Mouse (Mus musculus) embryonic facial prominence, embryonic 13.5 days (tissue): ENCODE data around the gene Cd82. TPM values are rescaled to one million over a fixed set of nuclear protein-coding genes. Genes with fewer than 3 reads are reported as not detected.
A peak's percentile ranks its signal among the peaks of the same experiment; 100 is the strongest.

ENCODE experiments used
- ATAC-seq: fragments of 200-750 bp; cut with Nextera tagmentation; 2 replicates; pipeline ENCODE4 v1.8.0; 2017; ENCODE audit warnings: low read depth; ENCODE audit not compliant: insufficient number of reproducible peaks, insufficient read depth, low FRiP score, low TSS enrichment
- H3K27ac ChIP-seq: fragments of 300-500 bp; sonication (generic); 2 replicates; pipeline ENCODE4 v1.5.1; 2015; ENCODE audit warnings: moderate library complexity, mild to moderate bottlenecking, inconsistent platforms
- H3K27me3 ChIP-seq: fragments of 300-500 bp; sonication (generic); 2 replicates; pipeline ENCODE4 v1.6.1; 2015; ENCODE audit warnings: mild to moderate bottlenecking, inconsistent platforms
- H3K36me3 ChIP-seq: fragments of 300-500 bp; sonication (generic); 2 replicates; pipeline ENCODE4 v1.6.1; 2015; ENCODE audit warnings: mild to moderate bottlenecking, inconsistent platforms
- H3K4me1 ChIP-seq: fragments of 300-500 bp; sonication (generic); 2 replicates; pipeline ENCODE4 v1.6.1; 2015; ENCODE audit warnings: inconsistent platforms
- H3K4me2 ChIP-seq: fragments of 300-500 bp; sonication (generic); 2 replicates; pipeline ENCODE4 v1.6.1; 2015; ENCODE audit warnings: moderate library complexity, mild to moderate bottlenecking, inconsistent platforms
- H3K4me3 ChIP-seq: fragments of 300-500 bp; sonication (generic); 2 replicates; pipeline ENCODE4 v1.5.1; 2015; ENCODE audit warnings: mild to moderate bottlenecking, inconsistent platforms
- H3K9ac ChIP-seq: fragments of 300-500 bp; sonication (generic); 2 replicates; pipeline ENCODE4 v1.6.1; 2015; ENCODE audit warnings: mild to moderate bottlenecking, inconsistent platforms
- H3K9me3 ChIP-seq: fragments of 300-500 bp; sonication (generic); 2 replicates; pipeline ENCODE4 v1.6.1; 2016; ENCODE audit warnings: inconsistent platforms
- WGBS: fragments of 180-500 bp; shearing (Covaris S2); methylation state at CpG from one replicate; pipeline ENCODE4 v1.1.7; 2015; ENCODE audit warnings: mixed read lengths; 5-methylcytosine and 5-hydroxymethylcytosine counted together
- polyA plus RNA-seq: library from polyadenylated mRNA; unstranded; fragments of >200 nt; fragmentation: Nextera tagmentation; extraction: Ambion mirVana; gene quantifications from 2 replicates; pipeline ENCODE4 v1.2.1, GENCODE M21; 2015

Cd82 gene
- polyA plus RNA-seq, 1 experiment from 2014 or later = 34.8 TPM

DNA sequence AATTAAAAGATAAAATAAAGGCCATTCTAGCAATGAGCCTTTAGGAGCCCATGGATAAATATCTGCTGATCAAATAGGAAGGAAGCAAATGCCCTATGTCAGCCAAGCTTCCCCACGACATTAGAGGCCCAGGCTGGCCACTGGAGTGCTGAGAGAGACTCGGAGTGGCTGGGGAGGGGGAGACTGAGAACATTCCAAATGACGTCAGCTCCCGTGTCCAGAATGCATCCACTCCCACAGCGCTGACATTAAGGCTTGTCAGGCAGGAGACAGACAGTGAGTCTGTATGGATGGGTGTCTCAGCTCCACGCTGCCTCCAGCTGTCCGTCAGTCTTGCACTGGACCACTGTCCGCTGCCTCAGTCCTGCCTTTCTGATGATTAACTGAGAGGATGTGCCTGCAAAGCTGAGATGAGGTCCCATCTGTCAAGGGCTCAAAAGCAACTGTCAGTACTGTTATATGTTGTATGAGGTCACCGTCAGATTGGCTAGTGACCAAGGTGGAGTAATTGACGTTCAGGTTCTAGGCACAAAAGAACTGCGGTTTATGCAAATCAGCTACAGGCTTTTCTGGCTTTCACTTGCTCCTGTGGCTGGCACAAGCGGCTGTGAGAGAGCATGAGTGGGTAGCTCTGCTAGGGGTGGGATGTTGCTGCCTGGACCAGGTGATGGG is 51.9 kb downstream of the Cd82 start:
- ATAC-seq = no peak
- Histone ChIP-seq H3K9ac (no peak overlapping the region), H3K4me1 (no peaks in the 10 kb centered on the region), H3K9me3 (no peaks in the 10 kb centered on the region), H3K4me3 (no peak overlapping the region), H3K36me3 (no peaks in the 10 kb centered on the region), H3K4me2 (no peak overlapping the region), H3K27ac (no peak overlapping the region), H3K27me3 (no peaks in the 10 kb centered on the region; the same call in 1 of the 2 replicates)
- 54% methylated on average over 12 of the region's 12 CpGs for WGBS

DNA sequence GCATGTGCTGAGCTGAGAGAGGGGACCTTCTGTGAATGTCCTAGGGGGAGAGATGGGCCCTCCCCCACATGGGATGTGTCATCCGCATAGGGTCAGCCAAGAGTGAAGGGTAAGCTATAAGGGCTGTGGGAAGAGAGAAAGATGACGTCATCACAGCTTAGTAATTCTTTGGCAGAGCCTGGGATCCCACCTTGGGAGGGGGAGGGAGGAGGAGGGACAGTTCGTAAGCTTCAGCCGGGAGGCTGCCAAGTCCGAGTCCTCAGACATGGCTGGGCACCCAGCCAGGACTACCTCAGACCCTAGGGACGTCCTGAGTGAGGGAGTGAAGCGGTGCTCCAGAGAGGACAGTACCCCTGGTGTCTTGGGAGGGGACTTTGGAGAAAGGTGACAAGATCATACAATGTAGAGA is 57.9 kb downstream of the Cd82 start:
- Histone ChIP-seq H3K4me1 (0 out of 2 replicates have a peak, but pooled peaks cover 3% of the 10 kb centered on the region), H3K27ac (no peak overlapping the region), H3K4me3 (no peak overlapping the region), H3K36me3 (no peaks in the 10 kb centered on the region), H3K27me3 (no peaks in the 10 kb centered on the region; the same call in 1 of the 2 replicates), H3K9me3 (no peaks in the 10 kb centered on the region), H3K9ac (no peak overlapping the region), H3K4me2 (no peak overlapping the region)
- 58% methylated on average over 7 of the region's 7 CpGs for WGBS
- ATAC-seq = peak; percentile 39; the same call in 1 of the 2 replicates

DNA sequence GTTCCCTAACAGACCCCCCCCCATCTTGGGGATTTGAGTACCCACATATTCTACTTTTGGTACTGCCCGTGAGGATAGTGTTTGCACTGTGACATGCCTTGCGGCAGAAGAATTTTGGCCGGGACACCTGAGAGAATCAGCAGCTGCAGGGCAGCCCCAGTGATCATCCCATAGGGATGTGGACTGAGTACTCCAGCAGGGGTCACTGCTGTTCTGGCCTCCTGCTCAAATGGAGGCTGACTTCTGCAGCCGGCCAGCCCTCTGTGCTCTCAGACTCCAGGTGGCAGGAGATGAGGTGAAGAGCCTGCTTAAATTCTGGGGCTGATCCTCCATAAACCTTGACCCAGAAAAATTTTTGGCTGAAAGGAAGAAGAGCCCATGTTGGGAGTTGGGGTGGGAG is 58.8 kb downstream of the Cd82 start:
- Histone ChIP-seq H3K4me1 (0 out of 2 replicates have a peak, but pooled peaks cover 3% of the 10 kb centered on the region), H3K9ac (no peak overlapping the region), H3K4me3 (no peak overlapping the region), H3K4me2 (no peak overlapping the region), H3K27me3 (no peaks in the 10 kb centered on the region; the same call in 1 of the 2 replicates), H3K36me3 (no peaks in the 10 kb centered on the region), H3K9me3 (no peaks in the 10 kb centered on the region), H3K27ac (no peak overlapping the region)
- WGBS = 33% methylated on average over 4 of the region's 4 CpGs
- ATAC-seq = no peak

- 73% methylated on average over 6 of the region's 6 CpGs for WGBS
- H3K27me3 ChIP-seq = no peaks in the 10 kb centered on the region
- ATAC-seq = no peak
- H3K4me3 ChIP-seq = no peak overlapping the region
- 0 out of 2 replicates have a peak, but pooled peaks cover 3% of the 10 kb centered on the region for H3K4me1 ChIP-seq
- H3K9ac ChIP-seq = no peak overlapping the region
- H3K9me3 ChIP-seq = no peaks in the 10 kb centered on the region
- H3K4me2 ChIP-seq = no peak overlapping the region
- no peaks in the 10 kb centered on the region for H3K36me3 ChIP-seq
- no peak overlapping the region for H3K27ac ChIP-seq
Measured at GRCm38 (mm10) chr2:93403267-93403666, 59.7 kb downstream of the Cd82 start.

GRCm38 (mm10) chr2:93391198-93391597 is 71.7 kb downstream of the Cd82 start:
- H3K9ac ChIP-seq = no peak overlapping the region
- no peaks in the 10 kb centered on the region for H3K36me3 ChIP-seq
- ATAC-seq = no peak
- peaks cover 3% of the 10 kb centered on the region for H3K27me3 ChIP-seq
- H3K4me1 ChIP-seq = peaks cover 8% of the 10 kb centered on the region
- peaks cover 4% of the 10 kb centered on the region; the same call in 1 of the 2 replicates for H3K9me3 ChIP-seq
- no peak overlapping the region for H3K4me3 ChIP-seq
- H3K4me2 ChIP-seq = no peak overlapping the region
- H3K27ac ChIP-seq = no peak overlapping the region
- 60% methylated on average over 6 of the region's 6 CpGs for WGBS

DNA sequence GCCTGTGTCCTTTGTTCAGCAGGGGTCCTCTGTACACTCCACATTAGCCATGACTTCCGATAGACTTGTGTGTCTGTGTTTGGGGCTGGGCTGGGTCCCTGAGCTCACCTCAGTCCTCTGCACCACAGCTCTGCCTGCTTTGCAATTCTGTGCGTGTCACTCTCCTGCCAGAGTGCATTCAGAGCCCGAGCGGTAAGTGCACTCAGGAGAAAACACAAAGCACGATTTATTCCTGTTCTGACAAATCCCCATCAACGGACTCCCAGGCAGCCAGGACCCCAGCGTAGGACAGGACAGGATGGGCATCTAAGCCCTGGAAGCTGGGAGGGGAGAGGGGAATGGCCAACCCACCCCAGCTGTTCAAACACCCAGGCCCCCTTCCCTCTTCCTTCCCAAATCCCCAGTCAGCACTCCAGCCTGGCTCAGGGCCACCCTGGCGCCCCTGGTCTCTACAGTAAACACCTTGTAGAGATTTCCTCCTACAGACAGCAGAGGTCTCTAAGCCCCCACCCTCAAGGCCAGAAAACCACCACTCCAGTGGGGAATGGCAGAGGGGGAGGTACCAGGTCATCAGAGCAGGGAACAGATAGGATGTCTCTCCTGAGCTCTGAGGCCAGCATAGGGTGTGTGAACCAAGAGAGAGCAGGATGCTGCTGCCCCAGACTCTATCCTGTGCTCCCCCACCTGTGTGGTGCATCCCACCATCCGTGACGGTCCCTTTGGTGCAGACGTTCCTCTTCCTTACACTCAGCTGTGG is 72.6 kb downstream of the Cd82 start:
- Histone ChIP-seq H3K36me3 (no peaks in the 10 kb centered on the region), H3K4me3 (no peak overlapping the region), H3K4me1 (peaks cover 8% of the 10 kb centered on the region), H3K9me3 (no peaks in the 10 kb centered on the region), H3K27me3 (peaks cover 3% of the 10 kb centered on the region), H3K4me2 (no peak overlapping the region), H3K9ac (no peak overlapping the region), H3K27ac (no peak overlapping the region)
- ATAC-seq = 0 out of 2 replicates have a peak, but pooled peaks have one; percentile 32
- WGBS = 32% methylated on average over 11 of the region's 11 CpGs

- Histone ChIP-seq H3K9ac (no peak overlapping the region), H3K9me3 (no peaks in the 10 kb centered on the region), H3K4me2 (no peak overlapping the region), H3K36me3 (no peaks in the 10 kb centered on the region), H3K27ac (no peak overlapping the region), H3K27me3 (peaks cover 3% of the 10 kb centered on the region), H3K4me3 (no peak overlapping the region), H3K4me1 (peaks cover 12% of the 10 kb centered on the region)
- WGBS = 70% methylated on average over 4 of the region's 4 CpGs
- ATAC-seq = no peak
Measured at GRCm38 (mm10) chr2:93386958-93387357, 76.0 kb downstream of the Cd82 start.

DNA sequence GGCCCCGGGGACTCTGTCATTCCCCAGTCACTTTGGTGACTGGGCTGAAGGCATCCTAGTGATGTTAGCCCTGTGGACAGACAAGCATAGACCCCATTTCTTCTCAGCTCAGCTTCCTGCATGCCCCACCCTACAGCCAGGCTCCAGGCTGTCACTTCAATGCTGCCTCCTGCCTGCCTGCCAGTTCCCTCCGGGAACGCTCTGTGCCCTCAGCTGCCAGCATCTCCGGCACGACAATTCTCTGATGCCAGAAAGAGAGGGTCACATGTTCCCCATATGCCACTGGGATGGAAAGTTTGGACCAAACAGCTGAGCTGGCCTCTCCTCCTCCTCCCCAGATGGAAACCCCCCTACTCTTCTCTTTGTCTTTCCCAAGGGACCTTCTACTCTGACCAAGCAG is 79.1 kb downstream of the Cd82 start:
- no peaks in the 10 kb centered on the region; the same call in 1 of the 2 replicates for H3K27me3 ChIP-seq
- ATAC-seq = no peak
- no peaks in the 10 kb centered on the region for H3K9me3 ChIP-seq
- no peak overlapping the region for H3K4me3 ChIP-seq
- 63% methylated on average over 5 of the region's 5 CpGs for WGBS
- no peak overlapping the region for H3K27ac ChIP-seq
- H3K4me1 ChIP-seq = peaks cover 6% of the 10 kb centered on the region; the same call in 1 of the 2 replicates
- H3K4me2 ChIP-seq = no peak overlapping the region
- no peaks in the 10 kb centered on the region for H3K36me3 ChIP-seq
- no peak overlapping the region for H3K9ac ChIP-seq

DNA sequence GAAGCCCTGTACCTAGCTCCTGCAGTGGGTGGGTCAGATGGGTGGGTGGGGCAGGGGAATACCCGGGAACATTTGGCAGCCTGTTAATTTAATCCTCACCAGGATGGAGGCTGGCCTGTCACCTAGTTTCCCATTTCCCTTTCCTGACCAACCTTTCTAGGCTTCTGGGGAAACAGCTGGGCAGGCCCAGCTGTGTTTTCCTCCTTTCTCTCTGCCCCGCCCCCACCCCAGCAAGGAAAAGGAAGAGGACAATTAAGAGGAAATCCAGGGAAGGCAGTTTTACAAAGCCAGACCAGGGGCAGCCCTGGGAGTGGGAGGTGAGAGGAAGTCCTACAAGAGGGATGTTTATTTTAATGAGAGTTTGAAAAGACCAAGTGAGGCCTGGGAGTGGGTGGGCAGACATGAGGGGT is 82.3 kb downstream of the Cd82 start:
- Histone ChIP-seq H3K4me1 (peaks cover 13% of the 10 kb centered on the region; the same call in 1 of the 2 replicates), H3K4me2 (no peak overlapping the region), H3K36me3 (no peaks in the 10 kb centered on the region), H3K9ac (no peak overlapping the region), H3K27me3 (no peaks in the 10 kb centered on the region), H3K27ac (no peak overlapping the region), H3K9me3 (0 out of 2 replicates have a peak, but pooled peaks cover 3% of the 10 kb centered on the region), H3K4me3 (no peak overlapping the region)
- WGBS = 16% methylated on average over 2 of the region's 2 CpGs
- ATAC-seq = no peak

DNA sequence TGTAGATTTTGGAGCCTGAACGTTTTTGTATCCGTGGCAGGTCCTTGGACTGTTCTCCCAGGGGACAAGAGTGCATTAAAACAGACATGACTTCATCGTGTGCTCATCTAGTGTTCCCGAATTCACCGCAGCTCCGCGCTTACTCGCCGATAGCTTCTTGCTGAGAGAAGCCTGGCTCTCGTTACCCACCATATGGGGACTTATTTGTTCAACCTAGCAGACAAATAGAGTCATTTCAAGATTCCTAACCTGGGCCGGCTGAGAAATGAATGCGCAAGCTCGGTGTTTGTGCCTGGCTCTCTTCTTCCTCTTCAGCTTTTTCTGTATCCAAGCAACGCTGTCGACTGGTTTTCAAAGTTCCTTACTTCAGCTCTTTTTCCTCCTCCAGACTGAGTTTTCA is 85.1 kb downstream of the Cd82 start:
- peak overlapping the region; percentile 5; the same call in 1 of the 2 replicates for H3K4me2 ChIP-seq
- no peak overlapping the region for H3K4me3 ChIP-seq
- 0 out of 2 replicates have a peak overlapping the region, but pooled peaks have one; percentile 35 for H3K27ac ChIP-seq
- no peak for ATAC-seq
- no peak overlapping the region for H3K9ac ChIP-seq
- 35% methylated on average over 15 of the region's 15 CpGs for WGBS
- H3K36me3 ChIP-seq = no peaks in the 10 kb centered on the region
- H3K9me3 ChIP-seq = 0 out of 2 replicates have a peak, but pooled peaks cover 3% of the 10 kb centered on the region
- H3K4me1 ChIP-seq = peaks cover 13% of the 10 kb centered on the region; the same call in 1 of the 2 replicates
- H3K27me3 ChIP-seq = no peaks in the 10 kb centered on the region

DNA sequence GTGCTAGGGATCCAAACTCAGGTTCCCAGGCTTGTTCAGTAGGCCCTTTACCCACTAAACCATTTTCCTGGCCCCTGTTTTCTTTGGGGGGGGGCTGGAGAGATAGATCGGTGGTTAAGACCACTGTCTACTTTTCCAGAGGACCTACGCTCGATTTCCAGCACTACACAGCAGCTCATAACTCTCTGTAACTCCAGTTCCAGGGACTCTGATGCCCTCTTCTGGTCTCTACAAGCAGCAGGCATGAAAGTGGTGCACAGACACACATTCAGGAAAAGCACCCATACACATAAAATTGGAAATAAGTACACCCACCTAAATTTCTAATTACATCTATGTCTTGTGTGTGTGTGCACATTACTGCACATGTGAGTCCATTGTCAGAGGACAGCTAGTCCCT is 85.8 kb downstream of the Cd82 start:
- no peak for ATAC-seq
- Histone ChIP-seq H3K4me1 (peaks cover 12% of the 10 kb centered on the region; the same call in 1 of the 2 replicates), H3K4me3 (no peak overlapping the region), H3K27me3 (no peaks in the 10 kb centered on the region), H3K36me3 (no peaks in the 10 kb centered on the region), H3K27ac (no peak overlapping the region), H3K9ac (no peak overlapping the region), H3K4me2 (no peak overlapping the region), H3K9me3 (0 out of 2 replicates have a peak, but pooled peaks cover 3% of the 10 kb centered on the region)
- WGBS = 94% methylated on average over 3 of the region's 3 CpGs
